Mouse (Mus musculus) spleen, adult 2 months (tissue): Measurements from ENCODE around the gene Npb. TPM values are rescaled to one million over a fixed set of nuclear protein-coding genes. Genes with fewer than 3 reads are reported as not detected.
A peak's percentile ranks its signal among the peaks of the same experiment; 100 is the strongest.

ENCODE experiments used
- DNase-seq, 2 experiments: peaks; one replicate each; pipeline versions ENCODE4 v3.0.0 to v3.0.0-alpha.2; 2012 to 2021; ENCODE audit warnings: low spot score in 2 of 2, low read depth in 1 of 2
- H3K27ac ChIP-seq: fragments of 200-500 bp; 2 replicates; pipeline ENCODE4 v1.5.1; 2012; ENCODE audit warnings: low read length, inconsistent platforms; ENCODE audit not compliant: insufficient read depth
- H3K27me3 ChIP-seq: fragments of 200-500 bp; 2 replicates; pipeline ENCODE4 v1.6.1; 2012; ENCODE audit warnings: mild to moderate bottlenecking, moderate library complexity, low read length, inconsistent platforms; ENCODE audit not compliant: control insufficient read depth, insufficient read depth
- H3K36me3 ChIP-seq: fragments of 200-500 bp; 2 replicates; pipeline ENCODE4 v1.6.1; 2012; ENCODE audit warnings: mild to moderate bottlenecking, low read length, inconsistent platforms; ENCODE audit not compliant: control insufficient read depth, insufficient read depth
- H3K4me1 ChIP-seq: fragments of 200-500 bp; 2 replicates; pipeline ENCODE4 v1.6.1; 2011; ENCODE audit warnings: inconsistent platforms; ENCODE audit not compliant: control insufficient read depth, insufficient read depth, insufficient read length
- H3K4me3 ChIP-seq: fragments of 200-500 bp; 2 replicates; pipeline ENCODE4 v1.5.1; 2011; ENCODE audit warnings: mild to moderate bottlenecking, inconsistent platforms; ENCODE audit not compliant: insufficient read depth, insufficient read length; ENCODE audit errors: extremely low read depth
- CTCF ChIP-seq: fragments of 200-500 bp; IDR thresholded peaks from 2 replicates; pipeline ENCODE4 v1.5.1; 2011; ENCODE audit warnings: mild to moderate bottlenecking, inconsistent platforms; ENCODE audit not compliant: insufficient read depth, insufficient read length, insufficient replicate concordance; ENCODE audit errors: extremely low read depth
- POLR2A ChIP-seq: fragments of 200-500 bp; IDR thresholded peaks from 2 replicates; pipeline ENCODE4 v1.6.1; 2011; ENCODE audit warnings: low read depth, low read length, inconsistent platforms
- WGBS: fragments of 180-500 bp; shearing (Covaris S2); methylation state at CpG from one replicate; pipeline ENCODE4 v1.1.7; 2018; 5-methylcytosine and 5-hydroxymethylcytosine counted together
- polyA plus RNA-seq: library from polyadenylated mRNA; depleted of rRNA; stranded (reverse); fragments of >200 nt; gene quantifications from 2 replicates; pipeline ENCODE4 v1.2.3, GENCODE M21; 2012

Npb gene
- polyA plus RNA-seq, 1 experiment = 4.4 TPM

DNA sequence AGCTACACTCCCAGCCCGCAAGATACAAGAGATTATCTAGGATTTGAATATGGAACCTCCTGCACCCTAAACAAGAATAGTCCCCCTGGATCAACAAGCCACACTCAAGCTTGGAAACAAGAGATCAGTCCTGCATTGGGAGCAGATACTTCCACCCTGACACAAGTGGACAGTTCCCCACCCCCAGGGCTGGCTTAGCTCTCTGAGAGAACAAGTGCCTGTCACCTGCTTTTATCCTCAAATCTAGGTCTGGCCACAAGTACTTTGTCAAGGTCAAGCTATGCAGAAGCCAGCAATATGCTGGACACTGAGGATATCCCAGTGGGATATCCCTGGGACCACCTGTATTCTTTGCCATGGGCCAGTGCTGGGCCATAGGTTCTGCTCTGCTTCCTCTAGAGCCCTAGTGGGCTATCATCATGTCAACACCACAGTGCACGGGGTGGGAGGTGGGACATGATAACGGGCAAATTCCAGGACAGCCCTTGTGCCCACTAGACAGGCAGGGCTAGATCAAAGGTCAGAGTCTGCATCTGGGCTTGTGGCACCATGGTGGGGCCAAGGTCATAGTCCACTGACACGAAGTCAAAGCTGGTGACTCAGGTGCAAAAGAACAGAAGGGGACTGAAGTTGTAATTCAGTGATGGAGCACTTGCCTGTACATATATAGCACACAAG, 8.5 kb downstream of the Npb start:
- Histone ChIP-seq H3K36me3 (peaks cover 32% of the 10 kb centered on the region), H3K4me1 (peaks cover 6% of the 10 kb centered on the region; the same call in 1 of the 2 replicates), H3K27ac (no peak overlapping the region), H3K4me3 (peak overlapping the region; percentile 85; the same call in 1 of the 2 replicates), H3K27me3 (no peaks in the 10 kb centered on the region)
- DNase-seq = no peak
- 49% methylated on average over 4 of the region's 4 CpGs for WGBS
- TF ChIP-seq POLR2A (no peak), CTCF (no peak)

DNA sequence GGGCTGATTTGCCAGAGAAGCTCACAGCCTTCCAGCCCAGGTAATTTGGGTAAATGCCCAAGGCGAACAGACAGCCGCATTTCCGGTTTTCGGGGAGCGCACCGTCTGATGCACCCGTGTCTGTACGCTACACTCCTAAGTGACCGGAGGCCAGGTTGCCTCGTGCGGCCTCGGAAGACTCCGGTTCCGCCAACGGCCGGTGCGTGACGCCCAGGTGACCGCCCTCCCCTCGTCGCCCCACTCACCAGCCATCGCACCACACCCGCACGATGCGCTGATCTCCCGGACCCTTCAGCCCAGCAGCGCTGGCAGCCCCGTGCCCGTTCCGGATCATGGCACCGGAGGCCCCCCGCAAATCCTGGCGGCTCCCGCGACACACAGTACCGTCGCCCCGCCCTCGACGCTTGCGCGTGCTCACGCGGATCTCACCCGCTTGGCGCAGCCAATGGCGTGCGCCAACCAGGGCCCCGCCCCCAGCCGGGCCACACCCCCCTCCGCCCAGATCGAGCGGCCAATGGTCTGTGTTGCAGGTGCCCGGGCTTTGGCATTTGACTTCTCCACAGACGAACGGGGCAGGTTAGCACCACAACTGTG, 9.3 kb downstream of the Npb start, which contains the start of gene Pcyt2:
Gene Pcyt2 (minus strand): TSS at position 418 of the 594 bp plus-strand sequence.
- peaks cover 34% of the 10 kb centered on the region for H3K36me3 ChIP-seq
- peak within 1 kb of the TSS; percentile 76 for H3K27ac ChIP-seq
- under 1% methylated on average over 56 of the region's 56 CpGs for WGBS

DNA sequence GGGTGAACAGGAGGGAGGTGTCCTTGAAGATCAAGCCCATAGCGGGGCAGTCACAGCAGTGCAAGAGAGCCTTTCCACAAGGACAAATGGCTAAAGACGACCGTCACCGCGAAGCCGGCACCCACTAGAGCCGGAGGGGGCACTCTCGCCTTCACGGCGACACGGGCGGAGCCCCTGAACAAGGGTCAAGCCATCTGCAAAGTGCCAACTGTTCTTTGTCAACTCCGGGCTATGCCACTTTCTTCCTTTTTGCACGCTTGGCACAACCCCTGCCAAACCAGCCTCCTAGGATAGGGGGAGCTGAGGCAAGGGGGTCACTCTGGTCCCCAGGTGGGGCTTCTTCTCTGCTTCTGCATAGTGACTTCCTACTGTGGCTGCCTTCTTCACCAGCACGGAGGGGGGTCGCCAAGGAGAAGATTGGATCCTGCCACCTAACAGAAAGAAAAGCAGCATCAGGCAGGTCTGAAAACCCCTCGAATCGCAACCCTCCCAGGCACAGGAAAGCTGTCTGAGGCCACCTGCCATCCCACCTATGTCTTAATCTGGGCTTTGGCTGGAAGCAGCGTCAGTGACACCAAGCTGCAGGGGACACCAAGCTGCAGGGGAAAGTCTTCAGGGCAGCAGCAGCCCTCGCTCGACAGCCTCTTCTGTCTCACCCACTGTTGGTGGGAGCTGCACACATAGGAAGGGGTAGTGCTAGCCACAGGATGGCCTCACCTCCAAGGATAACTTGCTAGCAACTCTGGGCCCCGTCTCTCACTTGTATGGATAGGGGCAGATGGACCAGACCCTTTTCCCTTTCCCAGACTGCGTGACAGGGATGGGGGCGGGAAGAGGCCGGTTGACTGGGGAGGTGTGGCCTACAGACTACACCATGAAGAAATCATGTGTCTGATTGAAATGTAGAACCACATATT, 10.6 kb downstream of the Npb start:
- Histone ChIP-seq H3K4me3 (no peak overlapping the region), H3K27me3 (no peaks in the 10 kb centered on the region), H3K4me1 (peaks cover 8% of the 10 kb centered on the region; the same call in 1 of the 2 replicates), H3K36me3 (peaks cover 39% of the 10 kb centered on the region), H3K27ac (no peak overlapping the region)
- WGBS = 95% methylated on average over 25 of the region's 25 CpGs
- no peak for TF ChIP-seq CTCF
- TF ChIP-seq POLR2A = no peak
- DNase-seq = no peak

More for the DNA sequence above, 9.3 kb downstream of the Npb start, which contains the start of gene Pcyt2:
- no peak for TF ChIP-seq CTCF
- TF ChIP-seq POLR2A = peak; percentile 42; the same call in 1 of the 2 replicates
- Histone ChIP-seq H3K4me1 (peaks cover 6% of the 10 kb centered on the region; the same call in 1 of the 2 replicates), H3K27me3 (no peaks in the 10 kb centered on the region), H3K4me3 (peak within 1 kb of the TSS; percentile 85)
- peak; percentile 76 to 90 for DNase-seq

DNA sequence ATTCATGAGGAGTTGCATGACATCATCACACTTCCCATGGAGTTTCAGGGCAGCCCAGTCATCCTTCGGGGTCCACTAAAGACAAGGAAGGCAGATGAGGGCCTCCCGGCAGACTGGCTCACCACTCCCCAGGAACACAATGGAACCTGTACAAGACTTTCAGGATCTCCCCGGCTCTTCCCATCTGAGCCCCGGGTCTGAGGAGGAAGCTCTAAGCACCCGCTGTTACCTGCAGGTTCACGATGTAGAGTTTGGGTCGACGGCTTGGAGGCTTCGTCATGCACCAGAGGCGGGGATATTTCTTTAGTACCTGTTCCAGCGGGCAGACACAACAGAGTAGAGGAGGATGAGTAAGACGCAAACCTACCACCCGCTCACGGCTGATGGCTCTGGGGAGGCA, 11.9 kb downstream of the Npb start:
- peaks cover 39% of the 10 kb centered on the region for H3K36me3 ChIP-seq
- no peak overlapping the region for H3K4me3 ChIP-seq
- 93% methylated on average over 14 of the region's 14 CpGs for WGBS
- TF ChIP-seq CTCF (no peak), POLR2A (no peak)
- H3K27me3 ChIP-seq = no peaks in the 10 kb centered on the region
- H3K27ac ChIP-seq = no peak overlapping the region
- no peak for DNase-seq
- H3K4me1 ChIP-seq = peaks cover 10% of the 10 kb centered on the region; the same call in 1 of the 2 replicates

DNA sequence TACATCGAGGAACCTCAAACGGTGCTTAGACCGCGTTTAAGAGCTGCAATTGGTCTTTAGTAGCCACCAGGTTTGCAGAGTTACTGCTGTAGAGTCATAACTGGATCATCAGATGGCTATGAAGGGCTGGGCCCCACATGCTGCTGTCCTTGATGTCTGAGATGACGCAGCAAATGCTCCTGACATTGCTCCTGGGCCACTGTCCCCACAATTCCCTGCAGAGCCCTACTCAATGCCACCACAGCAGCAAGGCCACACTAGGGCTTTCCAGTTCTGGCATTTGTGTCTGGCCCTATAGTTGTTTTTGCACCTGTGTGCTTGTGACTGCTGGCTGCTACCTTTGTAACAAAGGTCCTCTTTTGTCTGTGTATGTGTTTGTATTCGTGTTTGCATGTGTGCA, 14.5 kb downstream of the Npb start:
- TF ChIP-seq CTCF = no peak
- TF ChIP-seq POLR2A = no peak
- peaks cover 39% of the 10 kb centered on the region for H3K36me3 ChIP-seq
- no peaks in the 10 kb centered on the region for H3K27me3 ChIP-seq

DNA sequence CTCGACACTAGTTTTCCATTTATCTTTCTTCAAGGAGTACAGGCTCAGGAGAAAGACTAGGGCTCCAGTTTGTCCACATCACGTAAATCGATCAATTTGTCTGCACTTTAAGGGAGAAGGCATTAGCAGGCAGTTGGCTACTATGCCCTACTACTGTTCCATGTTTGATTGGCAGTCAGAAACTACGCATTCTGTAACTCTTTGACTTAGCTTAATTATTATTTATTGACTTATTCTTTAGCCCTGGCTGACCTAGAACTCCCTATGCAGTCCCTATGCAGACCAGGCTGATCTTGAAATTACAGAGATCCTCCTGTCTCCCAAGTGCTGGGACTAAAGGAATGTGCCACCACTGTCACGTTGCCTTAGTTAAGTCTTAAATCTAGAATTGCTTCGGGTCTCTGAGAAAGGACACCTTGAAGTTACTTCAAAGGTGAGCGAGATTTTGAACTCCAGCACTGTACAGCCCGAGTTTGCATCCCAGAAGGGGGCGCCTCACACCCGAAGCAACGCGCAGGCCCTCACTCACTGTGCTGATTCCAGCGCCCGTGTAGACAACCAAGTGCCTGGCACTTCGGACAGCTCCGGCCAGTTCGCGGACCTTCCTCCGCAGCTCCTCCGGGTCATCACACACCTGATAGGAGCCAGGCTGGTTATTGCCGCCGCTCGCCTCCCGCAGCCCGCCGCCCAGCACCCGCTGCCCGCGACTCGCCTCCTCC, 15.8 kb downstream of the Npb start:
- peak overlapping the region; percentile 75 for H3K27ac ChIP-seq

More for the DNA sequence above, 14.5 kb downstream of the Npb start:
- no peak overlapping the region for H3K4me3 ChIP-seq
- no peak for DNase-seq
- H3K4me1 ChIP-seq = peaks cover 14% of the 10 kb centered on the region; the same call in 1 of the 2 replicates
- WGBS = 95% methylated on average over 6 of the region's 6 CpGs
- no peak overlapping the region for H3K27ac ChIP-seq

More for the DNA sequence above, 15.8 kb downstream of the Npb start:
- Histone ChIP-seq H3K4me1 (peaks cover 21% of the 10 kb centered on the region), H3K36me3 (peaks cover 30% of the 10 kb centered on the region), H3K27me3 (no peaks in the 10 kb centered on the region), H3K4me3 (peak overlapping the region; percentile 95)
- DNase-seq = peak in 1 of 2 experiments; percentile 78
- TF ChIP-seq POLR2A (no peak), CTCF (peak; percentile 77; the same call in 1 of the 2 replicates)
- WGBS = 12% methylated on average over 30 of the region's 30 CpGs
